Mouse (Mus musculus) adrenal gland, postnatal 4 days (tissue): ENCODE results near the gene Gtpbp4. TPM values are rescaled to one million over a fixed set of nuclear protein-coding genes. Genes with fewer than 3 reads are reported as not detected.
"Not testable (repeated sequence)": the region's sequence is repeated elsewhere in the genome, so short reads cannot be mapped to it uniquely, and the experiment has no call there.

Source experiments
- DNase-seq, 2 experiments: peaks; one replicate each; pipeline ENCODE4 v3.0.0; 2021 to 2022; ENCODE audit warnings: low spot score in 2 of 2, mixed read lengths in 2 of 2
- total RNA-seq, 2 experiments: library from RNA; stranded (reverse); gene quantifications; 2 replicates each; pipeline ENCODE4 v1.2.3; 2021

Gtpbp4 gene
- total RNA-seq, 2 experiments from 2014 or later = 55.4 to 63.4 TPM

GRCm38 (mm10) chr13:8992231-8992630, 3.7 kb downstream of the Gtpbp4 start:
- no peak for DNase-seq

GRCm38 (mm10) chr13:8972972-8973371, 22.9 kb downstream of the Gtpbp4 start:
- no peak for DNase-seq

GRCm38 (mm10) chr13:8972369-8972768, 23.5 kb downstream of the Gtpbp4 start:
- DNase-seq = no peak

- DNase-seq = no peak
Observed at GRCm38 (mm10) chr13:8967742-8968141, 28.1 kb downstream of the Gtpbp4 start.

- no peak for DNase-seq
Observed at GRCm38 (mm10) chr13:8965224-8965623, 30.7 kb downstream of the Gtpbp4 start.

GRCm38 (mm10) chr13:8962266-8962665, 33.6 kb downstream of the Gtpbp4 start:
- DNase-seq = not testable (repeated sequence)

- DNase-seq = not testable (repeated sequence)
Observed at GRCm38 (mm10) chr13:8961128-8961888, 34.6 kb downstream of the Gtpbp4 start.

GRCm38 (mm10) chr13:8959554-8959953, 36.3 kb downstream of the Gtpbp4 start:
- DNase-seq = not testable (repeated sequence)

GRCm38 (mm10) chr13:8959058-8959457, 36.8 kb downstream of the Gtpbp4 start:
- not testable (repeated sequence) for DNase-seq

GRCm38 (mm10) chr13:8956873-8957272, 39.0 kb downstream of the Gtpbp4 start:
- not testable (repeated sequence) for DNase-seq

- not testable (repeated sequence) for DNase-seq
Observed at GRCm38 (mm10) chr13:8955127-8955526, 40.8 kb downstream of the Gtpbp4 start.

- DNase-seq = not testable (repeated sequence)
Observed at GRCm38 (mm10) chr13:8952563-8952962, 43.3 kb downstream of the Gtpbp4 start, which contains the start of gene Idi2. Gene Idi2, plus strand, starts transcription at chr13:8952863.

- not testable (repeated sequence) for DNase-seq
Observed at GRCm38 (mm10) chr13:8948131-8948530, 47.8 kb downstream of the Gtpbp4 start, which contains the start of gene Gm9745. Gene Gm9745, minus strand, starts transcription at chr13:8948231.

- DNase-seq = not testable (repeated sequence)
Observed at GRCm38 (mm10) chr13:8943828-8944227, 52.1 kb downstream of the Gtpbp4 start.

GRCm38 (mm10) chr13:8941701-8942100, 54.2 kb downstream of the Gtpbp4 start:
- not testable (repeated sequence) for DNase-seq

GRCm38 (mm10) chr13:8941110-8941509, 54.8 kb downstream of the Gtpbp4 start:
- DNase-seq = not testable (repeated sequence)

GRCm38 (mm10) chr13:8937611-8938140, 58.2 kb downstream of the Gtpbp4 start:
- DNase-seq = not testable (repeated sequence)

GRCm38 (mm10) chr13:8933499-8933898, 62.4 kb downstream of the Gtpbp4 start:
- DNase-seq = no peak
